Mouse (Mus musculus) intestine, embryonic 16.5 days (tissue): ENCODE results near the gene Gm20814. TPM values are rescaled to one million over a fixed set of nuclear protein-coding genes. Genes with fewer than 3 reads are reported as not detected.
"Not testable (repeated sequence)": the region's sequence is repeated elsewhere in the genome, so short reads cannot be mapped to it uniquely, and the experiment has no call there.

ENCODE experiments used
- ATAC-seq: fragments of 200-750 bp; cut with Nextera tagmentation; 2 replicates; pipeline ENCODE4 v1.8.0; 2017; ENCODE audit warnings: moderate TSS enrichment, moderate library complexity
- H3K27ac ChIP-seq: fragments of 300-500 bp; sonication (generic); 2 replicates; pipeline ENCODE4 v1.5.1; 2014; ENCODE audit warnings: mild to moderate bottlenecking, low read length
- H3K27me3 ChIP-seq: fragments of 300-500 bp; sonication (generic); replicated peaks from 2 replicates; pipeline ENCODE4 v1.6.1; 2014; ENCODE audit warnings: low read length, control low read depth, mixed read lengths; ENCODE audit not compliant: control insufficient read depth, insufficient read depth
- H3K36me3 ChIP-seq: fragments of 300-500 bp; sonication (generic); 2 replicates; pipeline ENCODE4 v1.6.1; 2014; ENCODE audit warnings: low read length, control low read depth; ENCODE audit not compliant: control insufficient read depth, insufficient read depth
- H3K4me1 ChIP-seq: fragments of 300-500 bp; sonication (generic); 2 replicates; pipeline ENCODE4 v1.6.1; 2014; ENCODE audit warnings: low read length, control low read depth, mixed read lengths; ENCODE audit not compliant: control insufficient read depth, insufficient read depth
- H3K4me2 ChIP-seq: fragments of 300-500 bp; sonication (generic); 2 replicates; pipeline ENCODE4 v1.6.1; 2014; ENCODE audit warnings: low read depth, low read length, control low read depth
- H3K4me3 ChIP-seq: fragments of 300-500 bp; sonication (generic); 2 replicates; pipeline ENCODE4 v1.5.1; 2014; ENCODE audit warnings: mild to moderate bottlenecking, low read length
- H3K9ac ChIP-seq: fragments of 300-500 bp; sonication (generic); 2 replicates; pipeline ENCODE4 v1.6.1; 2014; ENCODE audit warnings: low read depth, low read length
- H3K9me3 ChIP-seq: fragments of 300-500 bp; sonication (generic); 2 replicates; pipeline ENCODE4 v1.6.1; 2016; ENCODE audit warnings: low read length, control low read depth; ENCODE audit not compliant: control insufficient read depth
- WGBS: fragments of 180-500 bp; shearing (Covaris S2); extraction: QIAGEN DNeasy Blood & Tissue Kit; methylation state at CpG from one replicate; pipeline ENCODE4 v1.1.7; 2014; 5-methylcytosine and 5-hydroxymethylcytosine counted together
- polyA plus RNA-seq: library from polyadenylated mRNA; unstranded; fragments of >200 nt; fragmentation: Nextera tagmentation; extraction: Ambion mirVana; gene quantifications from 2 replicates; pipeline ENCODE4 v1.2.1, GENCODE M21; 2015

Gene Gm20814
- not detected in 2 replicates for polyA plus RNA-seq

DNA sequence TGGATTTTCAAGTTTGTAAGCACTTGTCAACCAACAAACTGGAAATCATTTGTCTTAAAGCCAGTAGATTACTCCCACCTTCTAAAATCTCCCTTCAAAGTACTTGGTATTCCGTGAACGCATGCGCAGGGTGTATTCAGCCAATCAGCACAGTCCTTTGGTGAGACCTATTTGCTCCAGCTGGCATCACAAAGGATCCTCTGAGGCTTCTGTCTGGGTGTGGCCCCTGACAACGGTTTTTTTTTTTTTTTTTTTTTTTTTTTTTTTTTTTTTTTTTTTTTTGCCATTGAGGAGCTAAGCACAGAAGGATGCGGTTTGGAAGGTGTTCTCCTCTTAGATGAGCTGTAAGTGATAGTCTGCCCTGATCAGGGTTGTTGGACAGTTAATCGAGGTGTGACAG lies at the start of gene Gm20814:
Gene Gm20814, plus strand, starts transcription at position 301 of the 400 bp plus-strand sequence.
- not testable (repeated sequence) for H3K27me3 ChIP-seq, H3K36me3 ChIP-seq, ATAC-seq, H3K4me1 ChIP-seq, H3K9me3 ChIP-seq, H3K4me3 ChIP-seq, H3K27ac ChIP-seq, H3K9ac ChIP-seq, H3K4me2 ChIP-seq
- 40% methylated on average over 1 of the region's 6 CpGs for WGBS
